Mouse (Mus musculus) C2C12 (cell line): ENCODE measurements around the gene Plgrkt. TPM values are rescaled to one million over a fixed set of nuclear protein-coding genes. Genes with fewer than 3 reads are reported as not detected.

Experiments used
- H3K27me3 ChIP-seq: one replicate; pipeline ENCODE4 v1.6.1; 2011; ENCODE audit not compliant: control insufficient read depth, insufficient read depth, insufficient read length
- H3K36me3 ChIP-seq: one replicate; pipeline ENCODE4 v1.6.1; 2011; ENCODE audit not compliant: control insufficient read depth, insufficient read depth
- H3K4me3 ChIP-seq: one replicate; pipeline ENCODE4 v1.5.1; 2011; ENCODE audit warnings: mild to moderate bottlenecking, control low read depth; ENCODE audit not compliant: poor library complexity, insufficient read depth, severe bottlenecking
- H3K79me2 ChIP-seq: one replicate; pipeline ENCODE4 v1.6.1; 2011; ENCODE audit not compliant: control insufficient read depth, insufficient read depth
- H3K79me3 ChIP-seq: one replicate; pipeline ENCODE4 v1.6.1; 2011; ENCODE audit warnings: low read depth, control low read depth
- H3ac ChIP-seq: one replicate; pipeline ENCODE3; 2011; ENCODE audit warnings: low read depth; ENCODE audit not compliant: control insufficient read depth, insufficient read length
- CEBPB ChIP-seq: IDR thresholded peaks from one replicate; pipeline ENCODE4 v1.6.1; 2011; ENCODE audit warnings: low read depth, mild to moderate bottlenecking, control low read depth, moderate library complexity
- CTCF ChIP-seq: IDR thresholded peaks from one replicate; pipeline ENCODE4 v1.5.1; 2011; ENCODE audit not compliant: control insufficient read depth, insufficient read depth, insufficient read length
- FOSL1 ChIP-seq: IDR thresholded peaks from one replicate; pipeline ENCODE4 v1.8.0; 2011; ENCODE audit warnings: mild to moderate bottlenecking, low read length; ENCODE audit not compliant: poor library complexity, insufficient read depth, severe bottlenecking
- MAX ChIP-seq: IDR thresholded peaks from one replicate; pipeline ENCODE4 v1.6.1; 2011; ENCODE audit warnings: mild to moderate bottlenecking, control low read depth
- MYOD1 ChIP-seq: IDR thresholded peaks from one replicate; pipeline ENCODE4 v1.6.1; 2011; ENCODE audit warnings: low read depth; ENCODE audit not compliant: control insufficient read depth, insufficient read length
- MYOG ChIP-seq: IDR thresholded peaks from one replicate; pipeline ENCODE4 v1.6.1; 2011; ENCODE audit not compliant: control insufficient read depth, insufficient read length; ENCODE audit errors: extremely low read depth
- USF1 ChIP-seq: IDR thresholded peaks from one replicate; pipeline ENCODE4 v1.6.1; 2011; ENCODE audit warnings: low read depth, mild to moderate bottlenecking, control low read depth, moderate library complexity
- polyA plus RNA-seq: library from polyadenylated mRNA; unstranded; fragments of >200 nt; fragmentation: generic; extraction: Trizol; gene quantifications from one replicate; pipeline ENCODE4 v1.2.1, GENCODE M21; 2012; ENCODE audit warnings: missing spikeins

Plgrkt gene
- polyA plus RNA-seq, 1 experiment: 15.2 TPM

- no peak for TF ChIP-seq FOSL1
- no peak for TF ChIP-seq MAX
- no peak for TF ChIP-seq USF1
- no peak for TF ChIP-seq MYOG
- TF ChIP-seq CEBPB: no peak
- TF ChIP-seq MYOD1: no peak
- no peak for TF ChIP-seq CTCF
- no peaks in the 10 kb centered on the region for H3K27me3 ChIP-seq
- H3K4me3 ChIP-seq: peak overlapping the region; percentile 38
- H3K36me3 ChIP-seq: no peaks in the 10 kb centered on the region
- H3K79me3 ChIP-seq: no peaks in the 10 kb centered on the region
- H3ac ChIP-seq: no peak overlapping the region
- H3K79me2 ChIP-seq: no peaks in the 10 kb centered on the region
These were observed 793 bp downstream of the Plgrkt start for GRCm38 (mm10) chr19:29366226-29366968.

- Histone ChIP-seq H3K4me3 (no peak overlapping the region), H3K36me3 (no peaks in the 10 kb centered on the region), H3K27me3 (no peaks in the 10 kb centered on the region), H3K79me3 (no peaks in the 10 kb centered on the region), H3ac (no peak overlapping the region), H3K79me2 (no peaks in the 10 kb centered on the region)
- TF ChIP-seq MAX: no peak
- no peak for TF ChIP-seq USF1
- no peak for TF ChIP-seq MYOD1
- TF ChIP-seq FOSL1: no peak
- no peak for TF ChIP-seq CTCF
- no peak for TF ChIP-seq MYOG
- TF ChIP-seq CEBPB: no peak
These were observed 2.1 kb downstream of the Plgrkt start for GRCm38 (mm10) chr19:29365105-29365504.

- H3K79me3 ChIP-seq: no peaks in the 10 kb centered on the region
- no peak overlapping the region for H3K4me3 ChIP-seq
- H3K27me3 ChIP-seq: no peaks in the 10 kb centered on the region
- no peaks in the 10 kb centered on the region for H3K36me3 ChIP-seq
- H3ac ChIP-seq: no peak overlapping the region
- no peaks in the 10 kb centered on the region for H3K79me2 ChIP-seq
- no peak for TF ChIP-seq MYOD1
- TF ChIP-seq MAX: no peak
- TF ChIP-seq CTCF: no peak
- TF ChIP-seq USF1: no peak
- no peak for TF ChIP-seq MYOG
These were observed 3.1 kb downstream of the Plgrkt start for GRCm38 (mm10) chr19:29364076-29364475.

GRCm38 (mm10) chr19:29363557-29363956 is 3.6 kb downstream of the Plgrkt start:
- TF ChIP-seq FOSL1 (no peak), USF1 (no peak), MAX (no peak), MYOD1 (no peak), CEBPB (no peak), MYOG (no peak), CTCF (no peak)
- Histone ChIP-seq H3K27me3 (no peaks in the 10 kb centered on the region), H3K79me2 (no peaks in the 10 kb centered on the region)

GRCm38 (mm10) chr19:29362173-29362930 is 4.8 kb downstream of the Plgrkt start:
- H3ac ChIP-seq: no peak overlapping the region
- TF ChIP-seq MYOG: no peak
- TF ChIP-seq MYOD1: no peak
- TF ChIP-seq USF1: no peak
- no peak for TF ChIP-seq CTCF
- no peak for TF ChIP-seq CEBPB
- no peak for TF ChIP-seq MAX
- TF ChIP-seq FOSL1: no peak
- H3K36me3 ChIP-seq: no peaks in the 10 kb centered on the region
- H3K79me2 ChIP-seq: no peaks in the 10 kb centered on the region
- H3K79me3 ChIP-seq: no peaks in the 10 kb centered on the region
- H3K4me3 ChIP-seq: peak overlapping the region; percentile 43
- no peaks in the 10 kb centered on the region for H3K27me3 ChIP-seq

More at GRCm38 (mm10) chr19:29363557-29363956, 3.6 kb downstream of the Plgrkt start:
- H3K4me3 ChIP-seq: no peak overlapping the region
- H3ac ChIP-seq: no peak overlapping the region
- no peaks in the 10 kb centered on the region for H3K79me3 ChIP-seq
- H3K36me3 ChIP-seq: no peaks in the 10 kb centered on the region
